Mouse (Mus musculus): ENCODE results near the gene Tmem248. TPM values are rescaled to one million over a fixed set of nuclear protein-coding genes. Genes with fewer than 3 reads are reported as not detected.
A peak's percentile ranks its signal among the peaks of the same experiment; 100 is the strongest.

The Tmem248 gene
- total and polyA plus RNA-seq, 3 experiments: 34.6 to 62.4 (median 40.6) TPM

DNA sequence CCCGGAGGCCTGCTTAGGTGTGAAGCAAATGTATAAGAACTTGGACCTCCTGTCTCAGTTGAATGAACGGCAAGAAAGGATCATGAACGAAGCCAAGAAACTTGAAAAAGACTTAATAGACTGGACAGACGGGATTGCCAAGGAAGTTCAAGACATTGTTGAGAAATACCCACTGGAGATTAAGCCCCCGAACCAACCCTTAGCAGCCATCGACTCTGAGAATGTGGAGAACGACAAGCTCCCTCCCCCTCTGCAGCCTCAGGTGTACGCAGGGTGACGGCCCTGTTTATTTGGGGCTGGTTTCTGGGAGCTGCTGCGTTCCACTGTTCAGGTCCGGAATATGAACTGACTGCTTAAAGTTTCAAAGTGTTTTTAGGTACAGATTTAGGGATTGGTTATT, 3.9 kb upstream of the Tmem248 start:
- DNase-seq (ENCODE audit: low spot score) (no peak), ATAC-seq (ENCODE audit: extremely low read depth, insufficient number of reproducible peaks, low FRiP score, poor library complexity, severe bottlenecking) (no peak)
- TF ChIP-seq TAL1 (conservative IDR thresholded peaks at IDR 0.05; ENCODE audit: low read depth, low read length) (no peak), POLR2AphosphoS5 (IDR thresholded peaks at IDR 0.05; ENCODE audit: insufficient replicate concordance, low read depth, low read length) (no peak), GATA2 (IDR thresholded peaks at IDR 0.05; ENCODE audit: borderline replicate concordance, low read depth, low read length) (no peak), CTCF (IDR thresholded peaks at IDR 0.05; ENCODE audit: low read depth, low read length) (no peak), GATA1 (IDR thresholded peaks at IDR 0.05; ENCODE audit: borderline replicate concordance, low read length) (no peak)
- H3K36me3 ChIP-seq (replicated peaks): peaks cover 79% of the 10 kb centered on the region
- 0 out of 2 replicates have a peak, but pooled peaks cover 3% of the 10 kb centered on the region for H3K4me1 ChIP-seq (ENCODE audit: insufficient read depth, low read depth, low read length)
- H3K9me3 ChIP-seq (replicated peaks): no peaks in the 10 kb centered on the region
- no peak overlapping the region for H3K4me3 ChIP-seq (ENCODE audit: low read depth, low read length)
- no peaks in the 10 kb centered on the region for H3K27me3 ChIP-seq (ENCODE audit: insufficient read depth, low read length)

DNA sequence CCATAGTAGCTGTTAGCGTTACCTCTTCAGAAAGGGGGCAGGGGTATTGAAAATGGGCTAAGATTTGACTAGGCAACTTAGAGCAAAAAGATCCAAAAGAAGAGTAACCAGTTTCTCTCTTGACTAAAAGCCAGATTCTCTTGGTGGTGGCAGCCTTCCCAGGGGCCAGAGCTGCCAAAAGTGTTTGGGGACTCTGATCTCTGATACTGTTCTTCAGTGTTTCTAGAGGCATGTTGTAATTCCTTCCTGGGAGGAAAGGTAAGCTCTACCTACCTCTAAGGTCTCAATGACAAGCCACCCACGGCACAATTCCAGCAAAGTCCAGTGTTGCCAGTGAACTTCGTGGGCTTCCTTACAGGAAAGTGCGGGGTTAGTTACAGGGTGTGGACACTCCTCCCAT, 525 bp downstream of the Tmem248 start:
- Histone ChIP-seq H3K27me3 (ENCODE audit: insufficient read depth, low read length) (no peaks in the 10 kb centered on the region), H3K9me3 (replicated peaks) (0 out of 2 replicates have a peak, but pooled peaks cover 3% of the 10 kb centered on the region), H3K4me1 (ENCODE audit: insufficient read depth, low read depth, low read length) (peaks cover 20% of the 10 kb centered on the region), H3K36me3 (replicated peaks) (peaks cover 47% of the 10 kb centered on the region), H3K4me3 (ENCODE audit: low read depth, low read length) (no peak overlapping the region)
- ATAC-seq (ENCODE audit: extremely low read depth, insufficient number of reproducible peaks, low FRiP score, poor library complexity, severe bottlenecking): no peak
- DNase-seq (ENCODE audit: low spot score): no peak
- TF ChIP-seq GATA2 (IDR thresholded peaks at IDR 0.05; ENCODE audit: borderline replicate concordance, low read depth, low read length): no peak
- TF ChIP-seq POLR2AphosphoS5 (IDR thresholded peaks at IDR 0.05; ENCODE audit: insufficient replicate concordance, low read depth, low read length): no peak
- no peak for TF ChIP-seq CTCF (IDR thresholded peaks at IDR 0.05; ENCODE audit: low read depth, low read length)
- TF ChIP-seq TAL1 (conservative IDR thresholded peaks at IDR 0.05; ENCODE audit: low read depth, low read length): no peak
- no peak for TF ChIP-seq GATA1 (IDR thresholded peaks at IDR 0.05; ENCODE audit: borderline replicate concordance, low read length)

- no peaks in the 10 kb centered on the region for H3K27me3 ChIP-seq (ENCODE audit: insufficient read depth, low read length)
- H3K4me1 ChIP-seq (ENCODE audit: insufficient read depth, low read depth, low read length): peaks cover 24% of the 10 kb centered on the region
- 0 out of 2 replicates have a peak, but pooled peaks cover 3% of the 10 kb centered on the region for H3K9me3 ChIP-seq (replicated peaks)
- ATAC-seq (ENCODE audit: extremely low read depth, insufficient number of reproducible peaks, low FRiP score, poor library complexity, severe bottlenecking): no peak
- DNase-seq (ENCODE audit: low spot score): no peak
- no peak for TF ChIP-seq CTCF (IDR thresholded peaks at IDR 0.05; ENCODE audit: low read depth, low read length)
- no peak for TF ChIP-seq TAL1 (conservative IDR thresholded peaks at IDR 0.05; ENCODE audit: low read depth, low read length)
- no peak for TF ChIP-seq GATA2 (IDR thresholded peaks at IDR 0.05; ENCODE audit: borderline replicate concordance, low read depth, low read length)
- no peak for TF ChIP-seq GATA1 (IDR thresholded peaks at IDR 0.05; ENCODE audit: borderline replicate concordance, low read length)
- no peak for TF ChIP-seq POLR2AphosphoS5 (IDR thresholded peaks at IDR 0.05; ENCODE audit: insufficient replicate concordance, low read depth, low read length)
- no peak overlapping the region for H3K4me3 ChIP-seq (ENCODE audit: low read depth, low read length)
- peaks cover 38% of the 10 kb centered on the region for H3K36me3 ChIP-seq (replicated peaks)
These were observed 1.5 kb downstream of the Tmem248 start for GRCm38 (mm10) chr5:130218336-130218735.

DNA sequence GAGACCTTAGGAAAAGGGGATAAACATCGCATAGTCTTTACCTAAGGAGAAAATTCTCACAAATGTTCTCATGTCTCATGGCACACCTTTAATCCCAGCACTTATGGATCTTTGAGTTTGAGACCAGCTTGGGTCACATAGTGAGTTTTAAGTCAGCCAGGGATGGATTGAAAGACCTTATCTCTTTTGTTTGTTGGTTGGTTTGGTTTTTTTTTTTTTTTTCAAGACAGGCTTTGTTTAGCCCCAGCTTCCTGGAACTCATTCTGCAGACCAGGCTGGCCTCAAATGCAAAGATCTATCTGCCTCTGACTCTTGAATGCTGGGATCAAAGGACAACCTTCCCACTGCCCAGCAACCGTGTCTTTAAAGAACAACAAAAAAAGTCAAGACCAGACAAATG, 4.4 kb downstream of the Tmem248 start:
- Histone ChIP-seq H3K27me3 (ENCODE audit: insufficient read depth, low read length) (no peaks in the 10 kb centered on the region), H3K4me3 (ENCODE audit: low read depth, low read length) (peak overlapping the region; percentile 99; the same call in 1 of the 2 replicates), H3K4me1 (ENCODE audit: insufficient read depth, low read depth, low read length) (peaks cover 39% of the 10 kb centered on the region), H3K9me3 (replicated peaks) (0 out of 2 replicates have a peak, but pooled peaks cover 3% of the 10 kb centered on the region), H3K36me3 (replicated peaks) (peaks cover 35% of the 10 kb centered on the region)
- DNase-seq (ENCODE audit: low spot score) (no peak), ATAC-seq (ENCODE audit: extremely low read depth, insufficient number of reproducible peaks, low FRiP score, poor library complexity, severe bottlenecking) (0 out of 2 replicates have a peak, but pooled peaks have one; percentile 10)
- TF ChIP-seq TAL1 (conservative IDR thresholded peaks at IDR 0.05; ENCODE audit: low read depth, low read length): no peak
- TF ChIP-seq CTCF (IDR thresholded peaks at IDR 0.05; ENCODE audit: low read depth, low read length): no peak
- TF ChIP-seq GATA1 (IDR thresholded peaks at IDR 0.05; ENCODE audit: borderline replicate concordance, low read length): no peak
- no peak for TF ChIP-seq GATA2 (IDR thresholded peaks at IDR 0.05; ENCODE audit: borderline replicate concordance, low read depth, low read length)
- no peak for TF ChIP-seq POLR2AphosphoS5 (IDR thresholded peaks at IDR 0.05; ENCODE audit: insufficient replicate concordance, low read depth, low read length)

GRCm38 (mm10) chr5:130221760-130222145, 4.9 kb downstream of the Tmem248 start:
- Histone ChIP-seq H3K36me3 (replicated peaks) (peaks cover 40% of the 10 kb centered on the region), H3K4me3 (ENCODE audit: low read depth, low read length) (peak overlapping the region; percentile 99), H3K9me3 (replicated peaks) (0 out of 2 replicates have a peak, but pooled peaks cover 3% of the 10 kb centered on the region), H3K27me3 (ENCODE audit: insufficient read depth, low read length) (no peaks in the 10 kb centered on the region), H3K4me1 (ENCODE audit: insufficient read depth, low read depth, low read length) (peaks cover 40% of the 10 kb centered on the region)
- ATAC-seq (ENCODE audit: extremely low read depth, insufficient number of reproducible peaks, low FRiP score, poor library complexity, severe bottlenecking): peak; percentile 38; the same call in 1 of the 2 replicates
- DNase-seq (ENCODE audit: low spot score): peak; percentile 23
- no peak for TF ChIP-seq TAL1 (conservative IDR thresholded peaks at IDR 0.05; ENCODE audit: low read depth, low read length)
- no peak for TF ChIP-seq POLR2AphosphoS5 (IDR thresholded peaks at IDR 0.05; ENCODE audit: insufficient replicate concordance, low read depth, low read length)
- TF ChIP-seq GATA2 (IDR thresholded peaks at IDR 0.05; ENCODE audit: borderline replicate concordance, low read depth, low read length): no peak
- TF ChIP-seq GATA1 (IDR thresholded peaks at IDR 0.05; ENCODE audit: borderline replicate concordance, low read length): no peak
- TF ChIP-seq CTCF (IDR thresholded peaks at IDR 0.05; ENCODE audit: low read depth, low read length): no peak

GRCm38 (mm10) chr5:130222146-130223004, 5.5 kb downstream of the Tmem248 start:
- peak; percentile 36 for ATAC-seq (ENCODE audit: extremely low read depth, insufficient number of reproducible peaks, low FRiP score, poor library complexity, severe bottlenecking)
- Histone ChIP-seq H3K4me1 (ENCODE audit: insufficient read depth, low read depth, low read length) (peaks cover 44% of the 10 kb centered on the region), H3K9me3 (replicated peaks) (0 out of 2 replicates have a peak, but pooled peaks cover 3% of the 10 kb centered on the region), H3K36me3 (replicated peaks) (peaks cover 40% of the 10 kb centered on the region), H3K4me3 (ENCODE audit: low read depth, low read length) (peak overlapping the region; percentile 99), H3K27me3 (ENCODE audit: insufficient read depth, low read length) (no peaks in the 10 kb centered on the region)
- peak; percentile 87 for DNase-seq (ENCODE audit: low spot score)
- TF ChIP-seq CTCF (IDR thresholded peaks at IDR 0.05; ENCODE audit: low read depth, low read length) (peak; percentile 54), TAL1 (conservative IDR thresholded peaks at IDR 0.05; ENCODE audit: low read depth, low read length) (no peak), GATA1 (IDR thresholded peaks at IDR 0.05; ENCODE audit: borderline replicate concordance, low read length) (no peak), GATA2 (IDR thresholded peaks at IDR 0.05; ENCODE audit: borderline replicate concordance, low read depth, low read length) (no peak), POLR2AphosphoS5 (IDR thresholded peaks at IDR 0.05; ENCODE audit: insufficient replicate concordance, low read depth, low read length) (no peak)
